Mouse (Mus musculus) ES-Bruce4 (cell line): ENCODE data around the gene Zfp773.

ENCODE experiments used
- CTCF ChIP-seq: IDR thresholded peaks from one replicate; pipeline ENCODE4 v1.8.1; 2011; ENCODE audit warnings: low read depth, low read length
- EP300 ChIP-seq: IDR thresholded peaks from 2 replicates; pipeline ENCODE4 v1.6.1; 2011; ENCODE audit warnings: low read depth, low read length; ENCODE audit not compliant: insufficient read depth
- POLR2A ChIP-seq: IDR thresholded peaks from one replicate; pipeline ENCODE4 v1.8.1; 2011; ENCODE audit warnings: low read length; ENCODE audit not compliant: insufficient read depth

DNA sequence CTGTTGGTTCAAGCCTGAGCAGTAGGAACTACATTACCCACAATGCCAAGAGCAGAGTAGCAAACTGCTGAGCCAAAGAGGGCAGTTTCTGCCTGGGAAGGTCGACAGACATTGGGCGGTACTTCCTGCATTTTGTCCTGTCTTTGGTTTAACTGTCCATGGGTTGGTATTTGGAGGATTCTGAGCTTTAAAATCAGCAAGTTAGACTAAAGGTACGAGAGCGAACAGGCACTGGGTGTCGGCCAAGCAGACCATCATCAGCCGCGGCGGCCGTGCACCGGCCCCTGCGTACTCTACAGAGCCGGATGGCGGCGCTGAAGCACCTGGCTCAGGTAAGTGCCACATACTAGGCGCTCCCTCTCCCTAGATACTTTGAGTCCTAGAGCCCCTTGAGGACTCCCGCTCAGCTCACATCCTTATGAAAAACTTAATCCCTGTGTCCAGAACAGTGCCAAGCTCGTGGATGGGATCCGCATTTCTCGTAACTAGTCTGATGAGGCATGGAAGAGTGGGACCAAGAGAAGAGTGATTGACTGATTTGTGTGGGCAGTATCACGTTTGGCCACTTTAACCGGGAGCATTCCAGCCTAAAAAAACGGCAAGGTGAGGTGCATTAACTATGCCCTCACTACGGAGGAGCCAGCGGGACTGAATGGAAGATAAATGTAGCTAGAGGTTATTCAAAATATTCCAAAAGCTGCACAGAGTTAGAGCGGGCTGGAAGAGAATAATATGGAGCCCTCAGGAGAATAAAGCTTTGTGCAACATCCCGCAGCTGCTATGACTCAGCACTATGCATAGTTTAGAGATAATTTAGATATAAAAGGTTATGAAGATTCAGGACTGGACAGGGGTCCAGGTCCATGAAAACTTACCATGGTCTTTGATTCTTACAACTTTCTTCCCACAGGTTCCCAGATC, 34.9 kb upstream of the Zfp773 start, which contains the start of gene Zfp418:
- TF ChIP-seq CTCF: peak; percentile 14
- TF ChIP-seq EP300: no peak
- no peak for TF ChIP-seq POLR2A
